In the genomic region with DNA sequence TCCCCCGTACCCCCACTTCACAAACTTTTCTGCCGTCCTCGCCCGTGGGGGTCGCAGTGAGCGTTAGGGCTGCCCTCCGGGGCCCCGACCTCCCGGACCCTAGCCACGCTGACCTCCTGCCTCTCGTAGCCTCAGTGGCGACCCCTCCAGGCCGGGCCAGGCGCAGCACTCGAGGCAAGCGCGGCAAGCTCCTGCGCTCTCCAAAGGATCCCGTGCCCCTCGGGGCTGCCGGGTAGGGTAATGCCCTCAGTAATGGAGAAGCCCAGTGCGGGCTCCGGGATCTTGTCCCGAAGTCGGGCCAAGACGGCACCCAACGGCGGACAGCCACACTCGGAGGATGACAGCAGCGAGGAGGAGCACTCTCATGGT, we compare ENCODE assay signal across 9 mouse cellular contexts. TPM values are rescaled to one million over a fixed set of nuclear protein-coding genes. Genes with fewer than 3 reads are reported as not detected.
A peak's percentile ranks its signal among the peaks of the same experiment; 100 is the strongest.
DNase-seq lines count a peak whose midpoint lies in the region; ATAC-seq and TF ChIP-seq lines count a peak whose summit lies in the region.
"Had no signal": no experiment of that assay in that cellular context is flagged by ENCODE, and none has a peak within 500 bp of the region (broad histone marks: within the 10 kb centered on the region; RNA-seq: fewer than 3 reads in every experiment).

No protein-coding gene starts in this region.

- no peak for TF ChIP-seq POLR2A in MEL (IDR thresholded peaks at IDR 0.05; ENCODE audit: control insufficient read depth in 1 of 2, insufficient read depth in 1 of 2, low read depth in 1 of 2, low read length in 2 of 2, poor library complexity in 1 of 2)
- no peak for TF ChIP-seq POLR2A in brain, embryonic 14.5 days (IDR thresholded peaks at IDR 0.05; ENCODE audit: borderline replicate concordance, extremely low read depth, insufficient read depth, insufficient read length, poor library complexity, severe bottlenecking)

- intact Hi-C loops in heart, postnatal 10 days (cut with DNase I), result no loop called here

- H3K4me2 ChIP-seq in forebrain, embryonic 11.5 days (ENCODE audit: low read depth, low read length, severe bottlenecking), result peak overlapping the region; percentile 80

- peaks cover 0 to 29% of the 10 kb centered on the region in 2 experiments; a peak in 3 of 4 replicates for H3K4me1 ChIP-seq in MEL (ENCODE audit: control insufficient read depth in 1 of 2, insufficient read depth in 2 of 2, low read length in 2 of 2)
- H3K4me1 ChIP-seq in forebrain, embryonic 11.5 days (replicated peaks; ENCODE audit: control insufficient read depth, insufficient read depth, low read length), result peaks cover 49% of the 10 kb centered on the region

- H3K4me3 ChIP-seq in MEL (ENCODE audit: control insufficient read depth in 1 of 2, insufficient read depth in 1 of 2, low read depth in 2 of 2, low read length in 2 of 2), result peak overlapping the region; percentile 64 to 80
- H3K4me3 ChIP-seq in forebrain, embryonic 11.5 days (ENCODE audit: low read depth, low read length), result peak overlapping the region; percentile 97

- ATAC-seq in forebrain, embryonic 11.5 days (replicated peaks; ENCODE audit: low FRiP score), result peak; percentile 12

- peak; percentile 87 for DNase-seq in MEL (ENCODE audit: low read depth, low spot score)
- DNase-seq in brain, embryonic 14.5 days (ENCODE audit: low read depth), result peak; percentile 86
- peak; percentile 95 for DNase-seq in forebrain, embryonic 11.5 days (ENCODE audit: low spot score)
- peak; percentile 90 to 91 for DNase-seq in heart, postnatal 10 days
- peak; percentile 53 to 85 for DNase-seq in kidney, postnatal 36 days
- peak; percentile 81 for DNase-seq in lung, postnatal 14 days
- DNase-seq in retina, postnatal 1 day, result peak; percentile 89
- DNase-seq in urinary bladder, postnatal 4 days (ENCODE audit: low spot score in 2 of 2), result peak; percentile 72 to 87

- H3K9me3 ChIP-seq in MEL (replicated peaks; ENCODE audit: insufficient read depth, low read length), result no peaks in the 10 kb centered on the region
- no peaks in the 10 kb centered on the region for H3K9me3 ChIP-seq in forebrain, embryonic 11.5 days (ENCODE audit: control insufficient read depth, low read length)

- TF ChIP-seq CTCF in MEL (IDR thresholded peaks at IDR 0.05 in 2 of 3, conservative IDR thresholded peaks at IDR 0.05 in 1 of 3; ENCODE audit: control insufficient read depth in 1 of 3, insufficient read depth in 1 of 3, low read depth in 2 of 3, low read length in 3 of 3, poor library complexity in 1 of 3, severe bottlenecking in 1 of 3), result peak; percentile 66 to 91 (median 69)
- peak; percentile 75 for TF ChIP-seq CTCF in brain, embryonic 14.5 days (IDR thresholded peaks at IDR 0.05; ENCODE audit: borderline replicate concordance, extremely low read depth, insufficient read depth, insufficient read length)

- no peaks in the 10 kb centered on the region for H3K27me3 ChIP-seq in MEL (ENCODE audit: control insufficient read depth in 1 of 2, insufficient read depth in 2 of 2, low read length in 2 of 2)
- H3K27me3 ChIP-seq in forebrain, embryonic 11.5 days (ENCODE audit: control insufficient read depth, insufficient read depth, low read length), result no peaks in the 10 kb centered on the region

- no peak for TF ChIP-seq RAD21 in MEL (IDR thresholded peaks at IDR 0.05; ENCODE audit: low read depth, low read length)

- peaks cover 0 to 4% of the 10 kb centered on the region in 2 experiments; a peak in 1 of 4 replicates for H3K36me3 ChIP-seq in MEL (ENCODE audit: control insufficient read depth in 1 of 2, insufficient read depth in 2 of 2, low read length in 2 of 2)
- peaks cover 24% of the 10 kb centered on the region for H3K36me3 ChIP-seq in forebrain, embryonic 11.5 days (ENCODE audit: control insufficient read depth, insufficient read depth, low read length)

- H3K79me2 ChIP-seq in MEL (ENCODE audit: control insufficient read depth, insufficient read depth, low read length, poor library complexity), result peaks cover 5% of the 10 kb centered on the region

- H3K27ac ChIP-seq in MEL (ENCODE audit: control insufficient read depth, low read depth, low read length), result 0 out of 2 replicates have a peak overlapping the region, but pooled peaks have one; percentile 55
- H3K27ac ChIP-seq in forebrain, embryonic 11.5 days (ENCODE audit: low read depth, low read length), result peak overlapping the region; percentile 99
- H3K27ac ChIP-seq: macrophage had no signal

- peak overlapping the region; percentile 83 for H3K9ac ChIP-seq in MEL (ENCODE audit: control insufficient read depth, low read depth, low read length, poor library complexity, severe bottlenecking)
- peak overlapping the region; percentile 99 for H3K9ac ChIP-seq in forebrain, embryonic 11.5 days (ENCODE audit: low read length)

- under 1% methylated on average over 24 of the region's 30 CpGs for WGBS in forebrain, embryonic 11.5 days

- no peak for TF ChIP-seq EP300 in MEL (IDR thresholded peaks at IDR 0.05; ENCODE audit: low read depth in 1 of 2, low read length in 2 of 2)

TF ChIP-seq in MEL, 35 proteins besides CTCF, POLR2A, EP300 and RAD21:
- TF ChIP-seq NRF1 (IDR thresholded peaks at IDR 0.05; ENCODE audit: insufficient read depth, low read depth, low read length, poor library complexity, severe bottlenecking) (0 out of 2 replicates have a peak, but pooled peaks have one; percentile 24), MYC (IDR thresholded peaks at IDR 0.05; ENCODE audit: low read depth, low read length) (no peak), MAZ (IDR thresholded peaks at IDR 0.05; ENCODE audit: low read depth, low read length) (peak; percentile 20; the same call in 1 of the 2 replicates), MAX (IDR thresholded peaks at IDR 0.05; ENCODE audit: low read length) (no peak), ZMIZ1 (IDR thresholded peaks at IDR 0.05; ENCODE audit: low read depth, low read length) (no peak), HCFC1 (IDR thresholded peaks at IDR 0.05; ENCODE audit: low read depth, low read length) (peak; percentile 30; the same call in 1 of the 2 replicates), SMC3 (IDR thresholded peaks at IDR 0.05; ENCODE audit: low read depth, low read length) (peak; percentile 28)

RNA-seq across cellular contexts. Expression of a gene that starts 1.6 kb away (rescaled TPM):
- total RNA-seq in MEL (2012; rRNA removed), result 31.4 and 33.7 TPM in 2 replicates
- 10 to 100 TPM in 1 of 2 experiments, not detected in 1; 60.2 TPM for polyA plus RNA-seq in MEL (2012; ENCODE audit: insufficient read depth in 1 of 2, insufficient read length in 2 of 2, low read depth in 1 of 2, low replicate concordance in 2 of 2, missing spikeins in 1 of 2)
- polyA plus RNA-seq in brain, embryonic 14.5 days (2012; rRNA removed), result 134 and 211 TPM in 2 replicates
- 62.8 and 72.4 TPM in 2 replicates for polyA plus RNA-seq in forebrain, embryonic 11.5 days (2014; fragmentation: Nextera tagmentation; extraction: Ambion mirVana)
- total RNA-seq in heart, postnatal 10 days (2021), result 10 to 100 TPM; 12.9 to 26.0 TPM

RNA-seq across cellular contexts. Expression of a gene that starts 27.7 kb away (rescaled TPM):
- 45.5 and 46.8 TPM in 2 replicates for total RNA-seq in MEL (2012; rRNA removed)
- polyA plus RNA-seq in MEL (2012; ENCODE audit: insufficient read depth in 1 of 2, insufficient read length in 2 of 2, low read depth in 1 of 2, low replicate concordance in 2 of 2, missing spikeins in 1 of 2), result 10 to 100 TPM in 1 of 2 experiments, not detected in 1; 75.7 TPM
- 74.8 and 79.2 TPM in 2 replicates for polyA plus RNA-seq in brain, embryonic 14.5 days (2012; rRNA removed)
- polyA plus RNA-seq in forebrain, embryonic 11.5 days (2014; fragmentation: Nextera tagmentation; extraction: Ambion mirVana), result 106 and 107 TPM in 2 replicates
- 10 to 100 TPM; 25.5 to 28.7 TPM for total RNA-seq in heart, postnatal 10 days (2021)

RNA-seq across cellular contexts. Expression of a gene that starts 51.3 kb away (rescaled TPM):
- 736 and 745 TPM in 2 replicates for total RNA-seq in MEL (2012; rRNA removed)
- 1,000 to 10,000 TPM in 1 of 2 experiments, not detected in 1; 1,213 TPM for polyA plus RNA-seq in MEL (2012; ENCODE audit: insufficient read depth in 1 of 2, insufficient read length in 2 of 2, low read depth in 1 of 2, low replicate concordance in 2 of 2, missing spikeins in 1 of 2)
- polyA plus RNA-seq in brain, embryonic 14.5 days (2012; rRNA removed), result 458 and 614 TPM in 2 replicates
- 678 and 706 TPM in 2 replicates for polyA plus RNA-seq in forebrain, embryonic 11.5 days (2014; fragmentation: Nextera tagmentation; extraction: Ambion mirVana)
- total RNA-seq in heart, postnatal 10 days (2021), result 100 to 1,000 TPM; 661 to 717 TPM

Comparison
In these comparisons a context has a peak if more than half of its experiments do, and no peak if none do; other contexts are left out.
1. Peak in every context shown above with its lines: DNase-seq, ATAC-seq, H3K4me3 ChIP-seq and H3K27ac ChIP-seq.